Mouse (Mus musculus) embryonic fibroblast, embryonic 13.5 days (primary cell): ENCODE results near the gene Tox4. TPM values are rescaled to one million over a fixed set of nuclear protein-coding genes. Genes with fewer than 3 reads are reported as not detected.

ENCODE experiments used
- H3K27ac ChIP-seq: 2 replicates; pipeline ENCODE4 v1.5.1; 2012; ENCODE audit warnings: low read length, control low read depth, inconsistent platforms; ENCODE audit not compliant: insufficient read depth
- H3K4me1 ChIP-seq: 2 replicates; pipeline ENCODE4 v1.6.1; 2011; ENCODE audit warnings: low read length; ENCODE audit not compliant: control insufficient read depth, insufficient read depth
- H3K4me3 ChIP-seq: 2 replicates; pipeline ENCODE4 v1.5.1; 2011; ENCODE audit warnings: mild to moderate bottlenecking, control low read depth, low read length; ENCODE audit not compliant: insufficient read depth
- CTCF ChIP-seq: IDR thresholded peaks from 2 replicates; pipeline ENCODE4 v1.5.1; 2011; ENCODE audit warnings: mild to moderate bottlenecking, control low read depth, low read length, moderate library complexity, borderline replicate concordance; ENCODE audit not compliant: insufficient read depth
- POLR2A ChIP-seq: IDR thresholded peaks from 2 replicates; pipeline ENCODE4 v1.6.1; 2011; ENCODE audit warnings: low read depth, mild to moderate bottlenecking, control low read depth, low read length, moderate library complexity
- polyA plus RNA-seq: library from polyadenylated mRNA; stranded (reverse); fragments of >200 nt; gene quantifications from 2 replicates; pipeline ENCODE4 v1.2.4, GENCODE M21; 2011; ENCODE audit warnings: low read depth; ENCODE audit not compliant: missing spikeins, insufficient read length

The Tox4 gene
- polyA plus RNA-seq, 1 experiment, result 44.0 TPM

DNA sequence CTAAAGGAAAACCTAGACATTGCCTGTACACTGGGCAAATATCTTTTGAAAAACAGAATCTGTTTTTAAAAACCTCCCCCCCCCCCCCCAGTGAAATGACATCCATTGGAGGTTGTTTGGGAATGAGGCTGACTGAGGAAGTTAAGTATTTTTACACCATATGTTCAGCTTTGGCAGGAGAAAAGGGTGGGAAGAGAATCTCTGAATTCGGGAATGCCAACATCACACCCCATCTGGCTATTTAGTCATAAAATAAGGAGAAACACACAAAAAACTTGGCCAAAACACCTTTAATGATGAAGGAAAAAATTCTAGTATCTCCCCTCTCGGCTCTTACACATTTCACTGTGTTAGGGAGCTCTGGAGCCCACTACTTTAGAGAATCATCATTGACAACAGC is 32.0 kb downstream of the Tox4 start:
- TF ChIP-seq CTCF (no peak), POLR2A (no peak)
- Histone ChIP-seq H3K27ac (no peak overlapping the region), H3K4me1 (no peaks in the 10 kb centered on the region), H3K4me3 (no peak overlapping the region)

DNA sequence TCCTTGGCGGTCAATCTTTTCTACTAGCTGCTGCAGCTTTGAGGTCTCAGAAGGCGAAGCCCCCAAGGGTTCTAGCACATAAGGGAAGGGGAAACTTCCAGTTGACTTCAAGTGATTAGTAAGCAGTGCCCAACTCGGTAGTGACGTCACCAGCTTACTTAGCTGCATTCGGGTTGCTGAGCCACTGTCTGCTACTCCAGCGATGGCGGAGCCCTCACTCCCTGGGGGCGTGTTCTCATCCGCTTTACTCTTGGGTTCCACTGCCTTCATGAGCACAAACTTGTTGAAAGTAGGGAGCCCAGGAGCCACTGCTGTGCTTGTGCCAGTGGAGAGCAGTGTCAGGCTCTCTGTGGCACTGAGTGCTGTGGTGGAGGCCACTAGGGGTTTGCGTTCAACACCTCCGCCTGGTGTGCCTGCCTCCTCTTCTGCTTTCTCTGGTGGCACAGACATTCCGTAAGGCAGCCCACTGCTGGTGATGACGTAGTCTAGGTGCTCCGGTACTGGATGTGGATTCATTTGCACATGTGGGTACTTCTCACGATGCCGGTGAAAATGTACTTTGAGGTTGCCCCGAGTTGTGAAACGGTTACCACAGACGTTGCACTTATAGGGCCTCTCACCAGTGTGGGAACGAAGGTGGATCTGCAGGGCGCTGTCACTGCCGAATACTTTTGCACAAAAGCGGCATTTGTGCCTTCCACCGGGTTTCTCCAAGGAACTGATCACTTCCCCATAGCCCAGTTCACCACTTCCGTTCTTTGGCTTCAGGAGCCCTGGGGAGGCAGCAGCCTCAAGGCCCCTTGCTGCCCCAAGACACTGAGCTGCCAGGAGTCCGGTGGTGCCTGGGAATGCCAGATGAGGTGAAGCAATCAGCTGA is 35.2 kb downstream of the Tox4 start:
- TF ChIP-seq CTCF (no peak), POLR2A (no peak)
- Histone ChIP-seq H3K4me1 (no peaks in the 10 kb centered on the region), H3K27ac (no peak overlapping the region), H3K4me3 (no peak overlapping the region)

DNA sequence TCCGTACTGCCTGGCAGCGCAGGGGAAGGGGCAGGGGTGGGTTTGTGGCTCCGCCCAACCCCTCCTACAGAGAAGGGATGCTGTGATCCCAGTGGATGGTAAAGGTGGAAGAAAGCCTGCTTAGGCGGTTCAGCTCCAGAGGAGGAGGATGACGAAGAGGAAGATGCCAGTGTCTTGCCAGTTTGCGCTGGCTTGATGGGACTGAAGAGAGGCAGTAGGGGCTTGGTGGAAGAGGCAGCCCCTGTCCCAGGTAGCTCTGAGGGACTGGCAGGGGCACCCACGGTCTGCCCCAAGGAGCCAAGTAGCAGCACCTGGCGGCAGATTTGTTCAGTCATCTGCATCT is 35.8 kb downstream of the Tox4 start:
- H3K4me1 ChIP-seq, result no peaks in the 10 kb centered on the region
- no peak overlapping the region for H3K4me3 ChIP-seq
- TF ChIP-seq CTCF, result no peak
- TF ChIP-seq POLR2A, result no peak
- H3K27ac ChIP-seq, result no peak overlapping the region

DNA sequence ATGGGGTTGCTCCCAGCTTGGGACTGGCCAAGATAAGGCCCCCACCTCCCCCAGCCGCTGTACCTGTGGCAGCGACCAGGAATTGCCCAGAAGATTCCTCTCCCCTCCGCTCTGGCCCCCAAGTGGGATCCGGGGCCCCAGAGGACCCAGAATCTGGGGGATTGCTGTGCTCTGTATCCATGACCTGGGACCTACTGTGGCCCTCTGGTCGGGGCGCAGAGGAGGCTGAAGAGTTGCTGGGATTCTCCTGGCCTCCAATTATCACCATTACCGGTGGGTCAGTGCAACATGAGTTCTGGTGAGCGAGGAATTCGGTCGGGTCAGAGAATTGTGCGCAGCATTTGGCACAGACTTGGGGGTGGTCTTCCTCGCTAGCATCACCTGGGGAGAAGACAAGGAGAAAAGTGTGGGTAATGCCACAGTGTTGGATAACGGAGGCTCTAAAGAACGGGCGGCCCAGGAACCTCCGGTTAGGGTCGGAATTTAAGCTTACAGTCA is 36.4 kb downstream of the Tox4 start:
- Histone ChIP-seq H3K27ac (no peak overlapping the region), H3K4me3 (peak overlapping the region; percentile 71), H3K4me1 (no peaks in the 10 kb centered on the region)
- no peak for TF ChIP-seq CTCF
- TF ChIP-seq POLR2A, result no peak

DNA sequence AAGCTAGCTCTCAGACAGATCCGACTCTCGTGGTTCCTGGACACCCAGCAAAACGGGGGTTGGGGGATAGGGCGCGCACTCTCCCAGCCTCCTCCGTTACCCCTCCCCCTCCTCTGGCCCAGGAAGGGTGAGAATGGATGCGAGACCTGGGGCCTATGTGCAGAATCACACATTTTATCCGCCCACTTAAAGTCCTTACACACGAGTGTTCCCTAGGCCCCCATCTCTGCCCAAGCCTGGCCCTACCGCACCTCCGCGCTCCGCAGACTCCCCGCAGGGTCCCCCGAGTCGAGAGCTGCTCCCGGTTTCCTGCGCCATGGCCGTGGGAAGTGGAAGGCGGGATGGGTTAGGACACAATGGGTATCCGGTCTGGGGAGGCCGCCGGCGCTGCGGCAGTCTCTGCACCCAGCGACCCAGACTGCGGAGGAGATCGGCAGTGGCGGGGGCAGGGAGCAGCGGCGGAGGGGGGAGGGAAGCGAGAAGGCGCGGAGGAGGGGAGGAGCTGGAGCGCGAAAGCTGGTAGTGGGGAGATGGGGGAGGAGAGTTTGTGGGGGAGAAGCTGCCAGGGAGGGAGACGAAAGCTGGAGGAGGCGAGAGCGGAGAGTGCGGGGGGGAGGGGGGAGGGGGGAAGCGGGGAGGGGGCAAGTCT is 37.0 kb downstream of the Tox4 start:
- TF ChIP-seq CTCF (no peak), POLR2A (peak; percentile 77)

DNA sequence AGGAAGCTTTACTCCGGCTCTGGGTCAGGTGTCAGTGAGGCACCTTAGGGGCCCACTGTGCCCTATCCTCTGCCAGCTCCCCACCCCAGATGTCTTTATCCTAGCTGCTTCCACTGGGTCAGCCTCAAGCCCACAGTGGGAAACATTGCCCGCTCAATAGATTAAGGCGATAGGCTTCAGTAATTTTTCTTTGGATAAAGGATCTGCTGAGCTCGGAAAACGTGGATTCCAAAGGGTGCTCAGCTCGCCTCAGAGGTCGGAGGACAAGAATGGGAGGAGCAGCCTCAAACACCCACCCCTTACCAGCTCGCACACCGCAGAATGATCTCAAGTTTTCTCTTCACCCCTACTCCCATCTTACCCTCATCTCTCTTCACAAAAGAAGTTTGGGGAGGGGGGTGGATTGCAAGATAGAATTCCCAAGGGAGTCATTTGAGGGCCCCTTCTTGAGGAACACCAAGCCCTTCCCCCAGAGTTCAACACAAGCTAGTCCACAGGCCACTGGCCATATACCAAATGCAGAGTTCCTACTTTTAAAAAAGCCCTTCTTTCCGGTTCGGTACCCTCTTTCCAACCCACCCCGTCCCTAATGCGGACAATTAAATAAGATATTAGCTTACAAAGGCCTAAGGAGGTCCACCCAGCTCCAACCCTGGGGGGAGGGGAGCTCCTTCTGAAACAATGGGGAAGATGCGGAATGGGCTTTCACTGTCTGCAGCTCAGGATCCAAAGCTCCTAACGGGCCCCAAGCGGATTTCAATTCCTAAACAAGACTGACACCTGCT is 37.7 kb downstream of the Tox4 start:
- H3K4me1 ChIP-seq, result no peaks in the 10 kb centered on the region
- no peak overlapping the region for H3K27ac ChIP-seq
- peak overlapping the region; percentile 71 for H3K4me3 ChIP-seq
- TF ChIP-seq POLR2A (0 out of 2 replicates have a peak, but pooled peaks have one; percentile 16), CTCF (no peak)

More for the DNA sequence above, 37.0 kb downstream of the Tox4 start:
- H3K4me3 ChIP-seq, result peak overlapping the region; percentile 71
- H3K4me1 ChIP-seq, result no peaks in the 10 kb centered on the region
- peak overlapping the region; percentile 35 for H3K27ac ChIP-seq

DNA sequence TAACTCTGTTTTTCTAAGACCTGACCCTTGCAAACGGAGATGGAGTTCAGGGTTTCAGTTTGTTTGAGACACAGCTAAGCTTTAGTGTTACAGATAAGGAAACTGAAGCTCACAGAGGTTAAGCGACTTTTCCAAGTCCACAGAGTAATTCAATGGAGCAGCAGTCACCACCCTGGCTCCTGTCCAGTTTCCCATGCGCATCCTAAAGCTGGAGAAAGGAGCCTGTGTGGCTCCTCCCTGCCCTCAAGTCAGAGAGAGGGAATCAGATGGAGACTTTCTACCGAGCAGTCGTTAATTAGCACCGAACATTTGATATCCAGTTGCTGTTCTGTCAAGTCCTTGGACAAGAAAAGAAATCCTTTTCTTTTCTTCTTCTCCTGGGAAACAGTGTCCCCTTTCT is 40.4 kb downstream of the Tox4 start:
- TF ChIP-seq CTCF (no peak), POLR2A (no peak)
- Histone ChIP-seq H3K27ac (no peak overlapping the region), H3K4me3 (no peak overlapping the region), H3K4me1 (no peaks in the 10 kb centered on the region)

DNA sequence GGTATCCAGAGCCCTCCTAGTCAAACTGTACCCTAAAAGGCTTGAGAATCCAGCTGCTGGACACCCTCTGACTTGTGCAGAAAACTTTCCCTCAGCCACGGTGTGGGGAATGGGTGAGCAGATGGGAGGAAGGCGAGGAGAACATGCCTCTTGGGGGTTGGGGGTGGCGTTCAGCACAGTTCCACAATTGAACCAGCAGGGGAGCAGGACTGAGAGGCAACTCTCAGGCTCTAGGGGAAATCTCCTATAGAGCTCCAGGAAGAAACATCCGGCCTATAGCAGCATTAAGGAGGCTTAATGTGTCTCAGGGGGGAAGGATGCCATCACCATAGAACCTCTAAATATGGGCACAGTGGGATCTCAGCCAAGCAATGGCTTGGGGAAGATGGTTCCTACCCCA is 46.9 kb downstream of the Tox4 start:
- H3K4me3 ChIP-seq, result no peak overlapping the region
- no peaks in the 10 kb centered on the region for H3K4me1 ChIP-seq
- no peak for TF ChIP-seq CTCF
- no peak for TF ChIP-seq POLR2A
- no peak overlapping the region for H3K27ac ChIP-seq

DNA sequence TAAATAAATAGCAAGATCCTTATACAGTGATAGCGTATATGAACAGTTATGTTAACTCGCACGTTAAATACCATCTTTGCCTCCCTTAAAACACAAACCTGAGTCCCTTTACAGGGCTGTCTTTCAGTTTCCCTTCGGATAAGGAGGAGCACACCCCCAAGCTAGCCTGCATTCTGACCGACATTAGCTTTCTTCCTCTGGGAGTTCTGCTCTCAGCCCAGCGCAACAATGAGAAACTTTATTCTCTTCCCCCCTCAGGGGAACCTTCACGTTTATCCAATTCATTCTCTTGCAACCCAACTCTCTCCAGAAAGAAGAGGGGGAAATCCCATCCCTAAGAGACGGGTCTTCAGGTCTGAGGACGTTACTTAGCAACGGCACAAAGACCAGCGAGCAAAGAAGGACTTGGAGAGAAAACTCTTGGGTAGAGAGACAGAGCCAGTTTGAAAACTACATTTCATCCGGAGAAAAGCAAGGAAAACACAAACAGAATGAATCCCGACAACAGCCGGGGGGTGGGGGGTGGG is 48.5 kb downstream of the Tox4 start:
- TF ChIP-seq CTCF, result no peak
- no peak for TF ChIP-seq POLR2A
- Histone ChIP-seq H3K27ac (no peak overlapping the region), H3K4me3 (no peak overlapping the region; the same call in 1 of the 2 replicates), H3K4me1 (no peaks in the 10 kb centered on the region)
